Mouse (Mus musculus): ENCODE measurements around the gene Rrp12.
"Not testable (repeated sequence)": the region's sequence is repeated elsewhere in the genome, so short reads cannot be mapped to it uniquely, and the experiment has no call there.

The Rrp12 gene

DNA sequence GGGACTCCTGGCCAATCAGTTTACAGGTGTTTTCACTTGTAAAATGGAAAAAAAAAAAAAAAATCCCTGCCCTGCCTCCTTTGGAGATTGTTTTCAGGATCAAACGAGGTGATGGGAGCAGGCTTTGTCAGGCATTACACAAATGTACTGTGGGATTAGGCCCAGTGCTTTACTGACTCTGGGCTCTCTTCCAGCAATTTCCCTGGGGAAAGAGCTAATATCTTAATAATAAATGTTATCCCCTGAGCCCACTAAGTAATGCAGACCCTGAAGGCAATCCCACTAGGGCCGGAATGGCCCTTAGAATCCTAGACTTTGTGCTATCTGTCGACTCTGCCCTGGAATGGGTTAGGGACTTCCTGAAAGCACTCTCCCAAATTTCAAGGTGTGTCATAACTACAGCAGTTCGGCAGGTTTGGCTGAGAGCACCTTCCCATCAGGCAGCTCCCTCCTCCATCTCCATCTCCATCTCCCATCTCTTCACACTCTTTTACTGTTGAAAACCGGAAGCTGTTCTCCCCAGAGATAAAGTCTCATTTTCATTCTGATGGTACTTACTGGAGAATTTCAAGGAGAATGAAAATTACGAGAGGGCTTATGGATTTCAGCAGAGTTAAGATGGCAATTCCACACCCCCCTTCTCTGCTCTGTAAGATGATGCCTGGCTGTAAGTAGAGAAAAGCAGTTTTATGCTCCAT is 45.8 kb downstream of the Rrp12 start:
- DNase-seq (ENCODE audit: low spot score in 2 of 2) = no peak

DNA sequence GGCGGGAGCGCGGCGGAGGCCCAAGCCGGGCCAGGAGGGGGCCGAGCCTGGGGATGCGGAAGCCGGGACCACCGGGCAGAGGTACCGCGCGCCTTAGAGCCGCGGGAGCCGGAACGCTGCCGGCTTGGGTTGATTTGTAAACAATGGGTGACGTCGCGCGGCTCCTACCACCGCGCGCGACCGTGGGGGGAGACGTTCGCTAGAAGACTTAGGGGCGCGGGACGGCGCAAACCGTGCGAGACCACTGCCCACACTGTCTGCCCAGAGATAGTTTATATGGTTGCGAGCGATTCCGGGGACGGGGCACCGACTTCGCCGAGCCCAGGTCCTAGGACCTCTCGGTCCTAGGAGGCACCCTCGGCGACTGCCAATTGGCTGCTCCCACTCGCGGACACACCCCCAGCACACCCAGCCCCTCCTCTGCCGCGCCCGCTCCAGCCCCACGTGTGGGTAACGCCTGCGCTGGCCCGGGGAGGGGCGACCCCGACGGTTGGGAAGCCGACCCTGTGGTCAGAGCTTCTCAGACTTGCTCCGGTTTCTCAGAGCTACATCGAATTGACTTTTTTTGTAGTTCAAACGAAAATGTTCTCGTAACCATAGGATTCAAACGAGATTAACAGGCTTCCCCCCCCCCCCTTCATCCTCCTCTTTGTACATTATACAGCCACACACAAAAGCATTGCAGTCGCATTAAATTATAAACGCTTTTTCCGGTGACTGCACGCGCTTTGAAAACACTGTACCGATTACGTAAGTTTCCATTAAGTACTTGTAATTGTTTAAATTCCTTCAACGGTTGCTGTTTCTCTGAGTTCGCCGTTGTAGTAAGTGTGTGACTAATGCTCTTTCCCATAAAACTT is 47.8 kb downstream of the Rrp12 start, which contains the start of gene Frat2:
TSS of gene Frat2 (minus strand) at position 141 of the 860 bp plus-strand sequence.
- DNase-seq (ENCODE audit: low spot score in 2 of 2) = peak; percentile 55 to 84

DNA sequence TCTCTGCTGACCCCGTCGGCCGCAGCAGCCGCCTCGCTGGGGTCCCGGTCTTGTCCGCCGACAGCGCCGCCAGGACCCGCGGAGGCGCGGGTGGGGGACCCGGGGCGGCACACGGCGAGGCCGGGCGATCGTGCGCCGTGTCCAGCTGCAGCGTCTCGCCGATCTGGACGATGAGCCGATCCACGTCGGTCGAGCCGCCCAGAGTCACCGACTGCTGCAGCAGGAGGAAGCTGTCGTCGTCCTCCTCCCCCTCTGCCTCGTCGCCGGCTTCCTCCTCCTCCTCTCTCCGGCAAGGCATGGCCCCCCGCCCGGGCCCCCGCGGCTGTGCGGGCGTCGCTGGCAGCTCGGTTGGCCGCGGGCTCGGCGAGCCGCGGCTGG is 48.4 kb downstream of the Rrp12 start:
- DNase-seq (ENCODE audit: low spot score in 2 of 2) = not testable (repeated sequence)

DNA sequence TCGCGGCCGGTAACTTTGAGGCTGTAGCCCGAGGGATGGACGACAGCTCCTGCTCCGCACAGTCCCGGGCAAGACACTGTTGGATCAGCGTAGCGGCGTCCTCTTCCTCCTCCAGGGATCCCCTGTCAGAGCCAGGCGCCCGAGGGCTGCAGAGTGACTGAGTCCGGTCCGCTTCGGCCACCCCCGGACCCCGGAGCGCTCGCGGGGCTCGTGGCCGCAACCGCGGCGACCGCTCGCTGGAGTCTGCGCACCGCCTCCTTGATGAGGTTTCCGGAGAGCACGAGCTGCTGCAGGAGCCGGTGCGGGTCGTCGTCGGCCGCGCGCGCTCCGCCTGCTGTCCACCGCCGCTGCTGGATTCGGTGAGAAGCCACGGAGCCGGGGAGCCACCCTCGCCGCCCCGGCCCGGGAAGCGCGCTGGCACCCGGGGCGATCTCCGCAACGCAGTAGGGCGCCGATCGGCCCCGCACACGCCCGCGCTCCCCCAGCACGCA is 48.8 kb downstream of the Rrp12 start:
- peak in 1 of 2 experiments; percentile 31 for DNase-seq (ENCODE audit: low spot score in 2 of 2)

DNA sequence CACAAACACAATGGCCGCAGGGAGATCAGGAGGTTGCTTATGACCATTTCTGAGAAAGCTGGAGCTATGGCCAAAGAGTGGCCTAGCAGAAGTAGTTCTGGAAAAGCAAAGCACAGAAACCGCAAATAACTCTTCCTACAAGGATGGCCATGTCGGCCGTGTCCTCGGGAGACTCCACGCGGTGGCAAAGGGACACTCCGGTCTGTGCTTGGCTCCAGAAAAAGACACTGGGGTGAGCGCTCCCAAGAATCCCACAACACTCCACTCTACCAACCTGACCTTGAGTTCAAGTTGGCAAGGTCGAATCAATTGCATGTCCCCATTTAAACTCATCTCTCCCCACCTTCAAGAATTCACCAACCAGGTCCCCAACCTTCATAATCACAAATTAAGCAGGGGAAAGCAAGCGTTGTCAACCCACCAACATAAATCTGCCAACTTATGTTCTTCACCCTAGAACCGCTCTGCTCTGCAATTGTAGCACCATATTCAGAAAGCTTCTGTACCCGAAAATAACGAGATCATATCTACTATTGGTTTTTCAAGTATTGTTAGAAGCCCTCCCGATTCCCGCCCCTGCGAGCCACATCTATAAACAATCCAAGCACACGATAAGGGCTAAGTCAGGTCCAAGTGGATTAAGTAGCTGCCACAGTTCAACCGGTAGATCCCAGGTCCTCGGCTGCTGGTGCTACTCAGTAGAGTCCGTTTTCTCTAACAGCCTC is 49.4 kb downstream of the Rrp12 start:
- no peak for DNase-seq (ENCODE audit: low spot score in 2 of 2)

DNA sequence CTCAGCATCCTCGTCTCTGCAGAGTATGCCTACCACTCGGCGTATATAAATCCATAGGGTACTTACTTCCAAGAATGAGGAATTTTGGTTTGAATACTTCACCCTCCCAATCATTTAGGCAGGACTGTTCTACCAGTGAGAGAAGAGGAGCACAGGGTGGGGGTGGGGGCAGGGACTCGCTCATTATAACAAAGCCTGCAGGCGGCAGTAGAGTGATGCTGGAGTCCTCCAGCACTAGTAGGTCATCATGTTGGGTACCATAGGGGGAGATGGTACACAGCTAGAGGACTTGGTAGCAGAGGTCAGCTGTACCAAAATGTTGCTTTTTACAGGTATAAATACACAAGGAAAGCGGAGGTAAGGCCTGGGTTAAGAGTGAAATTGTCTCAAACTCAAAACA is 51.6 kb downstream of the Rrp12 start:
- no peak for DNase-seq (ENCODE audit: low spot score in 2 of 2)

DNA sequence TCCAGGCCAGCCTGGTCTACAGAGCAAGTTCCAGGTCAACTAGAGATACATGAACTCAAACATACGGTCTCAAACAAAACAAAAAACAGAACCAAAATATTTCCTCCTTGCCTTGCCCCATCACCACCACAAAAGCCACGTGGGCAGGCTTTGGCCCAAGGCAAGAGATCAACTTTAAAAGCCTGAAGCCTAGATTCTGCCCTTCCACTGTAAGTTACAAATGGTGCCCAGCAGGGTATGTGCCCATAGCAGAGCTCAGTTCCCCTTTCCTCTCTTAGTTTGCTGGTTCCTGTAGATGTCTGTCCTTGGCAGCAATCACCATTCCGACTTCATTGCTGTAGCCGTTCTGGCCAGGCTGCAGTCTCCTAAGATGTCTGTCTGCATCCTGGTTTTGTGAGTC is 53.3 kb downstream of the Rrp12 start:
- no peak for DNase-seq (ENCODE audit: low spot score in 2 of 2)

DNA sequence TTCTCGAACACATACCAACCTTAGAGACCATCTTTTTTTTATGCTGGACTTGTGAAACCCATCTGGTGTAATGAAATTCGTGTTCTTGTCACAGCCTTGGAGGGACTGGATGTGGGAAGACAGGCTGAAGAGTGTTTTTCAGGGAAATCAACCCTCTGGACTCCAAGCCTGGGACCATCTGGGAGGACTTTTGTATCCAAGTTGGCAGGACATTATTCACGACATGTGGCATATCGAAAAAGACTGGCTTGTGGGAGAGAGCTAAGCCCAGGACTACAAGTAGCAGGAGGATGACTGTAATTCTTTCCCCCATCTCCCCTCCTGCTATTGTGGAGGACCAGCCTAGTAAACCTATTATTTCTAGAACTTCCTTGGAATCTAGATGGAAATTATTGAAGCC is 53.8 kb downstream of the Rrp12 start:
- DNase-seq (ENCODE audit: low spot score in 2 of 2) = no peak

DNA sequence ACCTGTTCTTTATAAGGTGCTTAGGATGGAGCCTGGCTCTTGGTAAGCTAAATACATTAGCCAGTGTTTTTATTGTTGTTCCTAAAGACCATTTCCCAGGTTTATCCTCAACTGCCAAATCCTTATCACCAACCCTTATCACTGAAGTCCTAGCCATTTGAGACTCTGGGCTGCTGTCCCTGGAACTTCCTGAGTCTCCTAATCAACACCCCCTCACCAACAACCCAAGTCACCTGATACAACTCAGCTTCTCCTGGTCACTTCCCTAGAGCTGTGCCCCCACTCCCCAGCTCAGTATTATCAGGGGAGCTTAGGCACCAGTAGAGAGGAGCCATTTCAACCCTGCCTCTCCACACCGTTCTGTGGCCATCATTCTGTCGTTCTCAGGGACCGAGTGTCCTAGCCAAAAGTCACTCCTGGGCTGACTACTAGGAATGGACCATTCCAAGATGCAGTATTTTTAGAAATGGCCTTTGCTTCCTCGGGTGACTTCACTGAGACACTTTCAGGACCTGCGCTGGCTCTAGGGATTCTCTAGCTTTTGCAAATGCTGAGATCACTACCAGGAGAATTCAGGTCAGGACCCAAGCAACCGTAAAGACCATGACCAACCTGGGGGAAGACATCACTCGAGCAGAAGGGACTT is 54.7 kb downstream of the Rrp12 start:
- no peak for DNase-seq (ENCODE audit: low spot score in 2 of 2)

DNA sequence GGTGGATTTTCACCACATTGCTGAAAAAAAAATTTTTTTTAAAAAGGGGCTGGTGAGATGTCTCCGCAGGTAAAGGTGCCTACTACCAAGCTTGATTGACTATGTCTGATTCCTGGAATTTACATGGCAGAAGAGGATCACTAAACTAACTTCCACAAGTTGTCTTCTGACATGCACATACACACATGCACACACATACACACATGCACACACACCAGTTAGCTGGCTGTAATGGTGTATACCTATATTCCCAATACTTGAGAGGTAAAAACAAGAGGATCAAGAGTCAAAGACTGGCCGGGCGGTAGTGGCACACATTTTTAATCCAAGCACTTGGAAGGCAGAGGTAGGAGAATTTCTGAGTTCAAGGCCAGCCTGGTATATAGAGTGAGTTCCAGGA is 56.3 kb downstream of the Rrp12 start:
- no peak for DNase-seq (ENCODE audit: low spot score in 2 of 2)

DNA sequence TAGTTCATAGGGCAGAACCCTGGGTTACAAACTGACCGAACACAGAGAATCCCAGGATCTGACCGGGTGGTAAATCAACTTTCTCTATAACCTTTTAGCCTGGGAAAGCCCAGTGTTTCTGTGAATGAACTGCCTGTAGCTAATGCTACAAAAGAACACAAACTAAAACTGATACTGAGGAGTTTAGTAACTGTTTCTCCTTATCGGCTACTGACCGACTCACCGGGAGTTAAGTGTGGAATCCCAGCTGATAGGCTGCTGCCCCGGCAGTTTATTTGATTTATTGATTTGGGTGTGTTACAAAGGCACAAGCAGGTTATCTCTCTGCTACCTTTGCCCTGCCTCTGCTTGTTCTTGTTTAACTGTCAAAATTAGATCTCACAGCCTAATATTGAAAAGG is 57.2 kb downstream of the Rrp12 start:
- DNase-seq (ENCODE audit: low spot score in 2 of 2) = no peak

DNA sequence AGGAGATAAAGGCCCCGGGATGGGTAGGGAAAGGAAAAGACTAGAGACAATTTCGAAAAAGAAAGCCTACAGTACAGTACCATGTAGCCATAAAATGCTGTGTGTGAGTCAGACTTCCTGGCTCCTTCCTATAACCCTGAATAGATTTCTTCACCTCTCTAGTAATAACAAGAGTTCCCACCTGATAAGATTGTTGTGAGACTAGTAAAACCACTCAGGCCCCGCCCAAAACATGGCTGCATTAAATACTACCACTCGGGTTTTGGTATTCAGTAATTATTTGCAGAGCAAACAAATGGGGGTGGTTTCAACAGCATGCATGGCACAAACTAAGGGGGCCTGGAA is 58.1 kb downstream of the Rrp12 start:
- no peak for DNase-seq (ENCODE audit: low spot score in 2 of 2)

DNA sequence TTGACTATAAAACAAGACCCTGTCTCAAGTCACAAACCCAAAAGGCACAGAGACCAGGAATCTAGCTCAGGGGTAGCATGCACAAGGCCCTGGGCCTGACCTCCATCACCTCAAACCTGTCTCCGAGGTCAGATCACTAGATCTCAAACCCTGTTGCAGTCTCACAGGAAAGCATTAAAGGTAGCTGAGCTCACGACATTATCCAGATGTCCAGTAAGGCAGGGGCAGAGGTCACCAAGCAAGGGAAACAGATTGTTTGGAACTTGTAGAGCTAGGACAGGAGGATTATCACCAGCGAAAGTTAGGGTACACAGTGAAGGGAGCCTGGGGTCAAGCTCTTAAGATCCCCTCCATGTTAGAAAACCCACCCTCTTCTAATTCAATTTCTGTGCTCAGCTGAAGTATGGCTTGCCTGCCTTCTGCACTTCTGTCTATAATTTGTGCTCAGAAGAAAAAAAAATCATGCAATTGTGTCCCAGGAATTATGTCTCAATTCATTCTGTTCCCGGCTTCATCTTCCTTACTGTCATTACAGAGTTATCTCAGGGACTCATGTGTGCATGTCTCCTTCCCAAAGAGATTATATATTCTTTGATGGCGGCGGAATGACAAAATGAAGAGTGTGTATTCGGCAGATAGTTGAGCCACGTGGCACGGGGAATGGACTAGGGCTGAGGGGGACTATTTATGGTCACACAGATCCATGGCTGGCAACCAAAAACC is 58.6 kb downstream of the Rrp12 start:
- no peak for DNase-seq (ENCODE audit: low spot score in 2 of 2)

DNA sequence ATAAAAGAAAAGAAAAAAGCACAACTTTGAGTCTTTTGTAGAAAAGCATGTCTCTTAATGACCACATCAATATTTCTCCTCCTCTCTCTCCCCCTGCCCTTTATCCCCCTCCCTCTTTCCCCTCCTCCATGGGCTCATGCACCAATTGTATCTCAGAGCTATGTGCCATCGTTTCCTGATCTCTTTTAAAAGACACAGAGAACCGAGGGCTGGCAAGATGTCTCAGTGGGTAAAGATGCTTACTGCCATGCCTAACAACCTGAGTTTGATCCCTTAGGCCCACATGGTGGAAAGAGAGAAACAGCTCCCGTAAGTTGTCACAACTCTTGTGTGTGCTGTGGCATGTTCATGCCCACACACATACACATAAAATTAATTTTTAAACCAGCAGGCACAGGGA is 59.3 kb downstream of the Rrp12 start:
- DNase-seq (ENCODE audit: low spot score in 2 of 2) = no peak

DNA sequence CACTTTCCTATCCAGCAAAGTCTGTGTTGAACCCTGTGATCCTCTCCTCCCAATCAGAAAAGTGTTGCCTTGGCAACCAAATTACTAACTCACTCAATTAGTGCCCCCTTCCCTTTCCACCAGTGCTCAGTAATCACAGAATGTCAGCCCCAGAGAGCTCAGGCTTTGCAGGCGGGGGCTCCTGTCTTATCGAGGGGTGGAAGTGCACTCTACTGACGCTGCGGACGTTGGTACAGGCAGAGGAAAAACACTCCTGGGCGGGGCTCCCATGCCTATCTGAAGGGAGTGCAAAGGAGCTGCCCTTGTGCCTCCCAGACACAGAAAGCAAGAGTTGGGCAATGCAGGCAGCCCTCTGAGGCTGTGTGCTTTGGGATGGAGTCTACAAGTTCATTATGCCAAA is 60.2 kb downstream of the Rrp12 start:
- peak in 1 of 2 experiments; percentile 62 for DNase-seq (ENCODE audit: low spot score in 2 of 2)

DNA sequence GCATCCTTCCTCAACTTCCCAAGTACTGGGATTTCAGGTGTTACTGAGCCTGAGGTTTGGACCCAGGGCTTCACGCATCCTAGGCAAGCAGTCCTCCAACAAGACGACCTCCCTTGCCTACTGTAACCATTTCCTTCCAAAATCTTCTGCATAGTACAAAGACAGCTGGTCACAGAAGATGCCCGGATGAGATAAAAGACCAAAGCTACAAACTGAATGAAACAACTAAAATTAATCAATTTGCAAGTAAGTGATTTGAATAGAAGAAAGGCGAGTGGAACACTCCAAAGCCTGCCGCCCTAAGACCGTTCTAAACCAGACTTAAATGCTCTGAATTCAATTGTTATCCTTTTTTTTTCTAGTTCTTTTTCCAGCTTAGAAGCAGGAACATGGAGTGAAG is 60.6 kb downstream of the Rrp12 start:
- DNase-seq (ENCODE audit: low spot score in 2 of 2) = no peak

DNA sequence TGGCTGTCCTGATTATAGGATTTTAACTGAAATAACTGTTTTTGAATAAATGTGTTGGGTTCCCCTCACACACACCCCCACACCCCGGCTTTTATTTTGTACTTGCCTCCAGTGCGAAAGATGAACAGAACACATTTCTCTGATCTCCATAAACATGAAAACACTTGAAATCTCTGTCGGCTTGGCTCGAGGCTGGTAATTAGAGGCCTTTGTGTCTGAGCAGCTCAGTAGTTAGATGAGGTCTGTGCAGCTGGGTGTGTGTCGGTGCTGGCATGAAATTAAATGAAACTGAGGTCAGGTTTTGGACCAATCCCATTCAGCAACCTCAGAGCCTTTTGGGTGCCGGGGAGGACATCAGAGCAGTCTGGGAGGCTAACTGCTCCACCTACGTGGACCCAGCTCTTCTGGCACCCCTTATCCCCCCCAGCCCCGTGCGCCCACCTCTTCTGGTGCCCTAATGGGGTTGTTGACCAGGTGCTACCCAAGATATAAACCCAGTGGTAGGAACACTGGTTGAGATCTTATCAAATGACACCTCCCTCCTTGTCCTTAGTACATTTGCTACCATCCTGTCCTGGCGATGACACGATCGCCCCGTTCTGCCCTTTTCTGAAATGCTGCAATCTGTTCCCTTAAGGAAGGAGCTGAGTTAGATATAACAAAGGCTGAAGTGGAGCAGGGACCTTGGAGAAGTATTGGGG is 63.3 kb downstream of the Rrp12 start:
- DNase-seq (ENCODE audit: low spot score in 2 of 2) = no peak

DNA sequence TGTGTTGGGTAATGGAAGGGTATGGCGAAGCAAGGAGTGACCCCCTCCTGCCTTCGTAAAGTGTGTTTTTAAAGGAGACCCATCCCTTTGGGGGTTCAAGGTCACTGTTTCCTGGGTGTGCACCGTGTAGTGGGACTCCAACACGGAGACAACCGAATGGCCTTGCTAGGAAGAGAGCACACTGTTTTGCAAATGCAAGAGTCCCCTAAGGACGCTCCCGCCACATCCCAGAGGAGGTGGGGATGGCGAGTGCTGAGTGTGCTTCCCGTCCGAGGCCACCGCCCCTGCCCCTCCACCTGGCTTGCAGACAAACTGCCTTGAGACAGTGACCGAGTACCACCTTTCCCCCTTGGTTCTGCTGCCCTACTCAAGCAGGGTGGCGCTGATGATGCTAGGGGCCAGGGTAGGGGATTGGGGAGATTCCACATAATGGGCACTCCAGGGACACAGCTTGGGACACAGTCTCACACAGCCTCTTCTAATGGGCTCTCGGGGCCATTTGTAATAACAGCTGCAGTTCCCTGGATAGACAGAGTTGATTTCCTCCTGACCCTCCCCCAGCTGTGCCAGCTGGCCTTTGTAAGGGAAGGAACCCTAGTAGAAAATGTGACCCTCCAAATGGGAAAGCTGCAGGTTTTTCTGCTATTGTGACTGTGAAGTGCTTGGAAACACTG is 64.1 kb downstream of the Rrp12 start:
- DNase-seq (ENCODE audit: low spot score in 2 of 2) = no peak

DNA sequence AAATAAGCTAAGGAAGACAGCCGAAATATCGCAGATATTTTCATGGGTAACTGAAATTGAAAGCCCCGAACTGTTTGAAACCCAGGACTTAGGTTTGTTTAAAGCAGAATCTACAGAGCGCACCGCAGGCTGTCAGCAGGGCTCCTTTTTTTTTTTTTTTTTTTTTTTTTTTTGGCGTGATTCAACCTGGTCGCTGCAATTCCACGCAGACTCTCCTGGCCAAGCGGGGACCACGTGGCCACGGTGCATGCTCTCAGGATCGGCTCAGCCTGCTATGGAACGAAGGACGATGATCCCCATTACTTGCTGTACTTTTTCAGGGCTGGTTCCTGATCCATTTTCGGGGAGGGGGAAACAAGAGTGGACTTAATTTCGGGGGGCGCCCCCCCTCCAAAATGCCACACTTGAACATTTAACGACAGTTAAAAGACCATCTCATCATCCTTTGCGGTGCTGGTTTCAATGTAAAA is 64.8 kb downstream of the Rrp12 start:
- no peak for DNase-seq (ENCODE audit: low spot score in 2 of 2)

Measured in left cerebral cortex, adult 9 months (tissue).